Mouse (Mus musculus): Measurements from ENCODE around the gene Rnf169. TPM values are rescaled to one million over a fixed set of nuclear protein-coding genes. Genes with fewer than 3 reads are reported as not detected.

Rnf169 gene
- total RNA-seq (2014; fragmentation: Nextera tagmentation) (5.3 and 10.4 TPM in 2 replicates), total RNA-seq (2017) (7.8 and 14.8 TPM in 2 replicates)

DNA sequence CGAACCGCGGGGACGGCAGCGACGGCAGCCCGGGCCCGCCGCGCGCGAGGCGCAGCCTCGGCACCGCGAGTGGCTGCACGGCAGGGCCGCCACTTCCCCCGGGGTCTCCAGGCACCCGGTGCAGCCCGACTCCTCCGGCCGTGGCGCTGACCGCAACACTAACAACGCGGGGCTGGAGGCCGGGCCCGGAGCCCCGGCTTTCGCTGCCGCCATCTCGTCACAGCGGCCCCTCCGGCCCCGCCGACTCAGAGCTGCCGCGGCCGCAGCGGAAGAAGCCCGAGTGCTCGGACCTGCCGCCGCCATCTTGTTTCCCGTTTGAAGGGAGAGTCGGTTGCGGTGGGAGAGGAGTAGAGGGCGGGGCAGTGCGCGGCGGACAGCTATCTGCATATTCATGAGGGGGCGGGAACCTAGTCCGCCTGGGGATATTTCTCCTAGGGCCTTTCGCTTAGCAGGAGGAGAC is at the start of gene Rnf169:
Gene Rnf169 (minus strand): TSS at position 317 of the 460 bp plus-strand sequence.
- ATAC-seq (replicated peaks; ENCODE audit: low FRiP score, low TSS enrichment, poor library complexity, severe bottlenecking) = peak; percentile 99

DNA sequence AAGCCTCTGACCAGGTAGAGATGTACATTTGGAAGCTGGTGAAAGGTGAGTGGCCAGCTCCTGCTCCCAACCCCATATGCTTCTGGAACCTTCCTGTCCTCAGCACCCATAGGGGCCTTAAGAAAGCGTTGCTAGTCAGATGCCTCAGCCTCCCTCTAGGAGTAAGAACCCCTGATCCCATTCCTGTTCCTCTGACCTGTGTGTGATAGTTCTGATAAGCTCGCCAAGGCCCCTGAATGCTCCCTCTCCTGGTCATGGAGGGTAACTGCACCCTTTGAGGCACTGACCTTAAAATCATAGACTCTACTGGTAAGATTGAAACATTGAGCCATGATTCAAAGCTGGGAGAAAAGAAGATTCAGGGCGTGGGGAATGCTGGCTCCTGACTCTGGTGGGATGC is 49.1 kb upstream of the Rnf169 start:
- peak; percentile 55 for ATAC-seq (replicated peaks; ENCODE audit: low FRiP score, low TSS enrichment, poor library complexity, severe bottlenecking)

DNA sequence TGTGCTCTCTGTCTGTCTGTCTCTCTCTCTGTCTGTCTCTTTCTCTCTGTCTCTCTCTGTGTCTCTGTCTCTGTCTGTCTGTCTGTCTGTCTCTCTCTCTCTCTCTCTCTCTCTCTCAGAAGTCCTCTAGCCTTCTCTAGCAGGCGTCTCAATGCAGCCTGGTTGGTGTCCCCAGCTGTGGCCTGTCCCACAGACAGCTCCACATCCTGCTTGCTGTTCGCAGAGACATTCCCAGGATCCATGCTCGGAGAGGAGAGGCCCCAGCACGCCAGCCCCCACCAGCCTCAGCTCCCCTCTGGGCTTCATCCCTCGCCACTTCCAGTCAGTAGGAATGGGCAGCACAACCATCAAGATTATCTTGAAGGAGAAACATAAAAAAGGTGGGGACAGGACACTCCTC is 47.1 kb upstream of the Rnf169 start:
- ATAC-seq (replicated peaks; ENCODE audit: low FRiP score, low TSS enrichment, poor library complexity, severe bottlenecking) = no peak

DNA sequence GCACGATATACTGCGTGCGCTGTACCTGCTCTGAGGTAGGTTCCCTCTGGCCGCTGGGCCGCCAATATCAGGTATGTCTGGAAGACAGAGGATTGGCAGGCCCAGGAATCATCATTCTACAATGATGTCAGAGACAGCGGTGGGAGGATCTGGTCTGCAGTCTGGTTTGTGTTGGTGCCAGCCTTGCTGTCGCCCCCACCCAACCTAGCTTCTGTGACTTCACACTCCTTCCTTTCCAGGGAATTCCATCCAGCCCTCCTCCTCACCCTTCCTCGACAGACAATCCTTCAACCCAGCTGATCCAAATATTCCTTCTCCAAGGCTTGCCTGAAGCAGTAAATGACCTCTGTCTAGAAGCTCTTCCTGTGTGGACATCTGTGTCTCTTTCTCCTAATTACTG is 36.8 kb upstream of the Rnf169 start:
- ATAC-seq (replicated peaks; ENCODE audit: low FRiP score, low TSS enrichment, poor library complexity, severe bottlenecking) = no peak

DNA sequence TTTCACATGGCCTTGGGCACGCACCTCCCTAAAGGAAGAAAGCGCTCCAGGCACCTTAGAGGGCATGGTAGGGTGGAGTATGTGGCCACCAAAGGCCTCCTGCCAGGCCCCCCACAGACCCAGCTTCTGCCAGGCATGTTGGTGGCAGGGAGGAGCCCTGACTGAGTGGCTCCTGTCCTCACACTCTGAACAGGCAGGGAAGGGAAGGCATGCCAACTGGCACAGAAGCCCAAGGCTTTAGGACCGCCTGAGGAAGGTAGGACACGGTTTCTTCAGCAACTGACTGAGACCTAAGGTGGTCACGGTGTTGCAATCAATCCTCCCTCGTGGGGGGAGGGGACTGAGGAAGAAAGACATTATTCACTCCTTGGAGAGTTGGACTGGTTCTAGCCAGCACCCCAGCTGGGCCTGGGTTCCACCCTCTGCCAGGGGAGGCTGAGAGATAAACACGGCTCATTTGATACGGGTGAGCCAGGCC is 33.9 kb upstream of the Rnf169 start:
- peak; percentile 53 for ATAC-seq (replicated peaks; ENCODE audit: low FRiP score, low TSS enrichment, poor library complexity, severe bottlenecking)

DNA sequence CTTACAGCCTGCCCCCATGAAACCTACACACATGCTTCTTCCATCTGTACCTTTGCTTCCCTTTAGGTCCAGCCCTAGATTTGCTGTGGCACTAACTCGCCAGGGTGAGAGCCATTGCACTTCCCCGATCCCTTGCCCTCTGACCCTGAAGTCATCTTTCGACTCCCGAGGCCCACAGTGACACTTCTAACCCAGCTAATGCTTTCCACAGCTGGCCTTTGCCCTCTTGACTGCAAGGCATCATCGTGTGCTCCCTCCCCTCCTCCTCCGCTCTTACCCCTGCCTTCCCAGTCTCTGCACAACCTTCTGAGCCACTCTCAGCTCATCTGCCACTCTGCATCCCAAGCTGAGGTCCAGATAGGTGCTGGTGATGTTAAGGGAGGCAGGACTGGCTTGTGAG is 32.3 kb upstream of the Rnf169 start:
- no peak for ATAC-seq (replicated peaks; ENCODE audit: low FRiP score, low TSS enrichment, poor library complexity, severe bottlenecking)

DNA sequence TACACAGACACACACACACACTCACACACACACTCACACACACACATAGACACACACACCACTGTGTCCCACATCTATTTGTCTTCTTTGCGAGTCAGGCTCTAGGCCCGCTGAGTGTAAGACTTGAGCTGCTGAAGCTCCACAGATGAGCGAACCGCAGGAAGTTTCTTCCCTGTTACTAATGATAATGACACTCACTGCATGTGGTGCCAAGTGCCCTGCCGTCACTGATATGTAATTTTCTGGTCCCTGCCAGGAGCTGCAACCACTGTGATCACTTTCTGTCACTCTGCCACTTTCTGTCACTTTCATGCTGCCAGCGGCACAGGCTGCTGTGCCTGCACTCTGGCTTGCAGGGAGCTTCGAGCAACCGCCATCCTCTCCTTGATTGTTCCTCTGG is 31.8 kb upstream of the Rnf169 start:
- ATAC-seq (replicated peaks; ENCODE audit: low FRiP score, low TSS enrichment, poor library complexity, severe bottlenecking) = peak; percentile 86

DNA sequence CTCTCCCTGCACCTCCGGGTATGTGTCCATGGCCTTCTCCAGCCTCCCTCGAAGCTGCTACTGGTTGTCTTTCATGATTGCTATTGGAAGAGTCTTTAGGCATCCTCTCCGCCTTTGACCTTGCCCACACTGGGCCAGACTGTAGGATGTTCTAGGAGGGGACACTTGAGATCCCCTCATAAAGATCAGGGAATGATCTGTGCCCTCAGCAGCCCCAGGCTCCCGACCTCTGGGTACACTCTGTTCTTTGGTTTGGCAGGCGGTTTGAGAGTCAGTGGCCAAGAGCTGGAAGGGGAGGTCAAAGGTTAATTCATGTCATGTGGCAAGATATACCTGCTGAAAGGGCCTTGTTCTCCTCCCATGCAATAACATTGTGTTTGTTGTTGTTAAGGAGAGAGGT is 30.5 kb upstream of the Rnf169 start:
- no peak for ATAC-seq (replicated peaks; ENCODE audit: low FRiP score, low TSS enrichment, poor library complexity, severe bottlenecking)

DNA sequence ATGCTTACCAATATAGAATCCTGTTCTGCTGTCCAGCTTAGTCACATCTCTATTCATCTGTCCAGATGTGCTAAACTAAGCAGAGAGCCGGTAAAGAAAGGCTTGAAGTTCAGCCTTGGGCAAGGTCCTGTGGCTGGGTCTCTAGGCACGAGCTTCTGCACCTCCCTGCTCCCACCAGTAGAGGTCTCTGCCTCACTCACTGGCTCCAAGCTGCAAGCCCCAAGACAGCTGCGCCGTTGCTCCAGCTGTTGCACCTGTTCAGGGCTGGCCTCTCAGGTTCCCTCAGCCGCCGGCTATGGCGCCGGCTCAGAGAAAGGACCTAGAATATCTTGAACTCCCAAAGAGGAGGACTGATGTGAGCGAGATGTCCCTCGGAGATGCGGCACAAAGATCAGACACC is 29.4 kb upstream of the Rnf169 start:
- peak; percentile 61 for ATAC-seq (replicated peaks; ENCODE audit: low FRiP score, low TSS enrichment, poor library complexity, severe bottlenecking)

DNA sequence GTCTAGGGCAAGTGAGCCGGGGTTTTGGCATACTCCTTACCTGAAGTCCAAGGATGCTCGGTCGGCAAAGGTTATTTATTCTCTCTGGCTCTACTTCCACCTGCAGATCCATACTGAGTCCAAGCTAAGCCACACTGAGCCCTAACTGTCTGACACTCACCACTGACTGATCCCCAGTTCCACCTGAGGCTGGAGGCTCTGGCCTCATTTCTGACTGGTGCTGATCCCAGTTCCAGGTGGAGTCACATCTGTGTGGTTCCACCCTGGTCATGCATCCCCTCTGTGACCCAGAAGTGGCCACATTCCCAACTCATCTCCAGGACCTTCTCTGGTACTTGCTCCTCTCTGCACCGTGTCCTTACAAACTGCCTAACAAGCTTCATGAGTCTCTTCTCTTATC is 28.5 kb upstream of the Rnf169 start:
- no peak for ATAC-seq (replicated peaks; ENCODE audit: low FRiP score, low TSS enrichment, poor library complexity, severe bottlenecking)

DNA sequence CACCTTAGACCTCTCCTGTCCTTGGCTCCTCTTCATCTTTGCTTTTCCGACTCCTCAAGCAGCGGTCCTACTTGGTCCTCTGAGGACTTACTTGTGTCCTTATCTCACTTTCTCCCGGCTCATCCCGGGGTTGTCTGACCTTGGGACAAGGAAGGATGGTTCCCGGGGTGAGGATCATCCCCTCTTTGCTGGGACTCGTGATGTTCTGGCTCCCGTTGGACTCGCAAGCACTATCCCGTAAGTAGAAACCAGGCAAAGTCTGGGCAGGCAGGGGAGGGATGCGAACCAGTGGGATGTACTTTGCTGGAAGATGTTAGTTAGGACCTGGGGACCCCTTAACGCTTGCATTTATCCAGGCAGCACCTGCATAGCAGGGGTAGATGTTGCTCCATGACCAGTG is 26.2 kb upstream of the Rnf169 start:
- no peak for ATAC-seq (replicated peaks; ENCODE audit: low FRiP score, low TSS enrichment, poor library complexity, severe bottlenecking)

DNA sequence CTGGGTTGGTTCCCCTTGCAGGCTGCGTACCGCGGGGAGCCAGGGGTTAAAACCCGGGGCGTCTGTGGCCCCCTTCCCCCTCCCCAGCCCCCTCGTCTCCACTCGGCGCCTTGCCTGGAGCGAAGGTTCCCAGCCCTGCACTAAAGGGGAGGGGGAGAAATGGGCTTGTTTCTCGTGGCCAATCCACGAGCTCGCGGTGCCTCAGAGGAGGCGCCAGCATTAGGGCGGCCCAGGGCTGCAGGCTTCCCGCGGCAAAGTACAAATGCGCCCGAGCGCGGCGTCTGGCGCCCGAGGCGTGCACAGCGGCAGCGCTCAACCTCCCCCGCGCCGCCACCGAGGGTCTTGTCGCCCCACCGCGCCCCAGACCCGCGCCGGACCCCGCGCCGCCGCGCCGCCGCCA is 25.5 kb upstream of the Rnf169 start, which contains the start of gene Chrdl2:
Gene Chrdl2 (plus strand): TSS at position 383 of the 400 bp plus-strand sequence.
- ATAC-seq (replicated peaks; ENCODE audit: low FRiP score, low TSS enrichment, poor library complexity, severe bottlenecking) = no peak

DNA sequence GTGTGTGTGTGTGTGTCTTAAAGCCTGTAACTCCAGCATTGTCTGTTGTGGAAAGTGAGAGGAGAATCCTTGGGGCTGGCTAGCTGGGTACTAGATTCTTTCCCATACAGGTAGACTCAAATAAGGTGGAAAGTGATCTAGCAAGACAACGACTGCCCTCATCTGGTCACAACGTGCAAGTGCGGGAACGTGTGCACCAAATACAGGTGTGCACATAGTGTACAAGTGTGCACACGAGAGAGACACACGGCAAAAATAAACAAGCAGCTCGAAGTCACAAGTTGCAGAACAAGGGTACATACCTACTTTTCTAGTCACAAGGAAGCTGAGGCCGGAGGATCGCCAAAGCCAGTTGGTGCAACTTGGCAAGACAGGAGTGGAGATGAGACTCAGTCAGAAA is 23.5 kb upstream of the Rnf169 start:
- peak; percentile 63; the same call in 1 of the 2 replicates for ATAC-seq (replicated peaks; ENCODE audit: low FRiP score, low TSS enrichment, poor library complexity, severe bottlenecking)

DNA sequence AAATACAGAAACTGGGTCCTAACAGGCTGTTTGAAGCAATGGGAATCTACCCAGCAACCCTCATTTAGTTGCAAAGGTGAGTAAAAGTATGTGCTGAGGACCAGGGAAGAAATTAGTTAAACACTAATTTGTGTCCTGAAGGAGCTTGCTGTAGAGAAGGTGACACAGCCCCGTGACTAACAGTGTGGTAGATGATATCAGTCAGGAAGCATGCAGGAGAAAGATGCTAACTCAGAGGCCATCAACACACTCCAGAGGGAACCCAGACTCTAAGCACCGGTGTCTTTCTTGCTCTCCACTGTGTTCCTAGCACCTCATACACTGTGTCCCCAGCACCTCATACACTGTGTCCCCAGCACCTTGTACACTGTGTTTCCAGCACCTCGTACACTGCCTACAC is 18.4 kb upstream of the Rnf169 start:
- no peak for ATAC-seq (replicated peaks; ENCODE audit: low FRiP score, low TSS enrichment, poor library complexity, severe bottlenecking)

DNA sequence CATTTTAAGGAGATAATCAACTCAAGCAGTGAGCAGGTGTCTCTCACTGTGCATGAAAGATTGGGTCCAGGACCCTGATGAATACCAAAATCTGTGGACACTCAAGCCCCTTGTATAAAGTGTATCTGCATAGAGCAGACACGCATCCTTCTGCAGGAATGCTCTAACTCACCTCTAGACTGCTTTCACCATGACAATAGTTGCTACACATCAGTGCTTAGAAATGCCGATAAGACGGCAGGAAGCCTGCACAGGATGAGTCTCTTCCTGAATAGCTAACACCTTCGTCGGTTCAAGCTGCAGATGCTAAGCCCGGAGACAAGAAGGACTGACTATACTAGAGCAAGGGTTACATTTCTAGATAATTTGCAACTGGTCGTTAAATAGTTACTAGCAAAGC is 14.9 kb upstream of the Rnf169 start:
- no peak for ATAC-seq (replicated peaks; ENCODE audit: low FRiP score, low TSS enrichment, poor library complexity, severe bottlenecking)

DNA sequence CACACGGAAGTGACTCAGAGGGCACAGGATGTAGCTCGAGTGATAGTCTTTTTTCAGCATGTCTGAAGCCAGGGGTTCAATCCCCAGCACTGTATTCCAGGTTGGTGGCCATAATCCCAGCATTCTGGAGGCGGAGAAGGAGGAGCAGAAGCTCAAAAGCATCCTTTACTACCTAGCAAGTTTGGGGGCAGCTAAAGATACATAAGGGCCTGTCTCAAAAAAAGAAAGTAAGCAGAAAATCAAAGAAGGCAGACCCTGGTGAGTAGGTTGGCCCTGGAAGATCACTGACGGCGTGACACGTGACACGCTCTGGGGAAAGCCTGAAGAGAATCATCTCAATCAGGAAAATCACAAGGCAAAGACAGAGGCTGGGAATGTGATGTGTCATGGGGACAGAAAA is 12.9 kb upstream of the Rnf169 start:
- no peak for ATAC-seq (replicated peaks; ENCODE audit: low FRiP score, low TSS enrichment, poor library complexity, severe bottlenecking)

DNA sequence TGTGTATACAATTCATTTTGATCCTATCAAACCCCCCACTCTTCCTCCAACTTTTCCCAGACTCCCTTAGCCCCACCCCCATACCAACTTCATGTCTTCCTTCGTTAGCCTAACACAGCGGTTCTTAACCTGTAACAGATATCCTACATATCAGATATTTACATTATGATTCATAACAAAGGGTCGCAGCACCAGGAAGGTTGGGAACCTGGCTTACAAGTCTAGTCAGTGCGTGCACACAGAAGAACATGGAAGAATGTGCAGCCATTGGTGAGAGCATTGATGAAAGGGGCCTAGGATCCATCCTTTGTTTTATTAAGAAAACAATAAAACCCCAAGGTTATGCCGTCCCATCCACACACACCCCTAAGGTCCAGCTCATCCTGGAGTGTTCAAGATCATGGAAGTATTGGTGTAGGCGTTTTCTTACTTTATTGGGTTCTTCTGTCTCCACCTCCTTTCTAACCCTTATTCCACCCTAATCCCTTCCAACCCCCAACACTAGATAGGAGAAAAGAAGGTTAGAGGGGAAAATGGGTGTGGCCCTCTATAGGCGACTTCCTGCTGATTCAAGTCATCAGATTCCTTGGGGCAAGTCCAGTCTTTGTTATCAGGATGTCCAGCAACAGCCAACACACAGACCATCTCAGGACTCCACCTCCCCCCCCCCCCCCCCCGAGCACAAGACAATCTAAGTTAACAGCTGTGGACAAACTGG is 10.9 kb upstream of the Rnf169 start:
- ATAC-seq (replicated peaks; ENCODE audit: low FRiP score, low TSS enrichment, poor library complexity, severe bottlenecking) = no peak

DNA sequence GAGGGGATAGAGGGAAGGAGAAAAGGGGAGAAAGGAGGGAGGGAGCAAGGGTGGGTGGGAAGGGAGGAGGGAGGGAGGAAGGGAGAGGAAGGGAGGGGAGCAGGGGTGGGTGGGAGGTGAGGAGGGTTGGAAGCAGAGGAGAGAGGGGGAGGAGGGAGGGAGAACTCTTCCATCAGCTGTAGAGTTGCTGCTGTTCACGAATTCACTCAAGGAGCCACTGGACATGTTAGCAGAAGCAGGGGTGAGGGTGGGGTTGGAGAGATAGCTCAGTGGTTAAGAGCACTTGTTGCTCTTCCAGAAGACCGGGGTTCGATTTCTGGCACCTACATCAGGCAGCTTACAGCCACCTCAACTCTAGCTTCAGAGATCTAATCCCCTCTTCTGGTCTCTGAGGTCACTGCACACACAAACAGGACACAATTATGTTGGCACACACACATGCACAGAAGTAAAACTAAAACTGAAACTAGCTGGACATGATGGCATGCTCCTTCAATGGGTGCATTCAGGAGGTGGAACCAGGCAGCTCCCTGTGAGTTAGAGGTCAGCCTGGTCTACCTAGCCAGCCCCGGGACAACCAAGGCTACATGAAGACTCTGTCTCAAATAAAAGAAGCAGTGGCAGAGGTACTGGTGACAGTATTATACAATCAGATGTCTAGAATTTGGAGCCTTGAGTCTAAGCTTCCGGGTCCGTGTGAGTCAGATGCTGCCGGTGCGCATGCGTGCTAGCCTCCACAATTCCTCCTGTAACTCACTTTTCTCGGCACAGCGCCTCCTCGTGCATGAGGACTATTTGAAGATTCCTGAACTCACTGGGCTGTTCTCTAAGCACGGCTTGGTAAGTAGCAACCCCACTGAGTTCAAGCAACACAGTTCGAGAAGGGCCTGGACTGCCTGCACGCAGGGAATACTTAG is 9.9 kb upstream of the Rnf169 start:
- ATAC-seq (replicated peaks; ENCODE audit: low FRiP score, low TSS enrichment, poor library complexity, severe bottlenecking) = no peak

DNA sequence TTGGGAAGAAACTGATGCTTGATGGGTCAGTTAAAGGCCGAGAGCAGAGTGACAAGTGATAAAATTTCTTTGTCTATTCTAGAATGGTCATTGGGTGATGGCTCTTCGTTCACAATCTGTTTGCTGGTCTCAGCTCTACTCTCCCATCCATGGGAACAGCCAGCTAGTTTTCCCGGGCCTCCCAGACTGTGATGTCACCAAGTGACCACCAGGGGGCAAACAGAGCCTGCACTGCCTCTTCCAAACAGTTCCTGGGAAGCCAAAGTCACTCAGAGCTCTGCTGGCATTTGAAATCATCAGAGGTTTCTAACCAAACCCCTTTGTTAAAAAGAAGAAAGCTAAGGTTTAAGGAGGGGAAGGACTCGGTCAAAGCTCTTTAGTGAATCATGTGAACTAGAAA is 8.5 kb upstream of the Rnf169 start:
- peak; percentile 54; the same call in 1 of the 2 replicates for ATAC-seq (replicated peaks; ENCODE audit: low FRiP score, low TSS enrichment, poor library complexity, severe bottlenecking)
